Mouse (Mus musculus) limb, embryonic 12.5 days (tissue): ENCODE data around the gene Rbm4. TPM values are rescaled to one million over a fixed set of nuclear protein-coding genes. Genes with fewer than 3 reads are reported as not detected.
A peak's percentile ranks its signal among the peaks of the same experiment; 100 is the strongest.

Experiments used
- ATAC-seq: fragments of 200-750 bp; cut with Nextera tagmentation; 2 replicates; pipeline ENCODE4 v1.8.0; 2017; ENCODE audit warnings: low read depth, moderate TSS enrichment; ENCODE audit not compliant: insufficient number of reproducible peaks, insufficient read depth, low FRiP score, low TSS enrichment
- H3K27ac ChIP-seq: fragments of 300-500 bp; sonication (generic); 2 replicates; pipeline ENCODE4 v1.5.1; 2016; ENCODE audit warnings: mild to moderate bottlenecking, moderate library complexity
- H3K27me3 ChIP-seq: fragments of 300-500 bp; sonication (generic); 2 replicates; pipeline ENCODE4 v1.6.1; 2016; ENCODE audit warnings: mild to moderate bottlenecking, moderate library complexity
- H3K36me3 ChIP-seq: fragments of 300-500 bp; sonication (generic); 2 replicates; pipeline ENCODE4 v1.6.1; 2016; ENCODE audit warnings: mild to moderate bottlenecking, moderate library complexity
- H3K4me1 ChIP-seq: fragments of 300-500 bp; sonication (generic); replicated peaks from 2 replicates; pipeline ENCODE4 v1.6.1; 2016
- H3K4me2 ChIP-seq: fragments of 300-500 bp; sonication (generic); 2 replicates; pipeline ENCODE4 v1.6.1; 2016; ENCODE audit warnings: mild to moderate bottlenecking, moderate library complexity
- H3K4me3 ChIP-seq: fragments of 300-500 bp; sonication (generic); replicated peaks from 2 replicates; pipeline ENCODE4 v1.5.1; 2016; ENCODE audit warnings: mild to moderate bottlenecking
- H3K9ac ChIP-seq: fragments of 300-500 bp; sonication (generic); replicated peaks from 2 replicates; pipeline ENCODE4 v1.6.1; 2016; ENCODE audit warnings: mild to moderate bottlenecking, moderate library complexity
- H3K9me3 ChIP-seq: fragments of 300-500 bp; sonication (generic); 2 replicates; pipeline ENCODE4 v1.6.1; 2016; ENCODE audit warnings: mild to moderate bottlenecking, moderate library complexity
- WGBS: fragments of 180-500 bp; shearing (Covaris S2); methylation state at CpG from one replicate; pipeline ENCODE4 v1.1.7; 2016; 5-methylcytosine and 5-hydroxymethylcytosine counted together
- polyA plus RNA-seq: library from polyadenylated mRNA; unstranded; fragments of >200 nt; fragmentation: Nextera tagmentation; extraction: Ambion mirVana; gene quantifications from 2 replicates; pipeline ENCODE4 v1.2.1, GENCODE M21; 2016

Rbm4 gene
- polyA plus RNA-seq, 1 experiment from 2014 or later = 80.1 TPM

DNA sequence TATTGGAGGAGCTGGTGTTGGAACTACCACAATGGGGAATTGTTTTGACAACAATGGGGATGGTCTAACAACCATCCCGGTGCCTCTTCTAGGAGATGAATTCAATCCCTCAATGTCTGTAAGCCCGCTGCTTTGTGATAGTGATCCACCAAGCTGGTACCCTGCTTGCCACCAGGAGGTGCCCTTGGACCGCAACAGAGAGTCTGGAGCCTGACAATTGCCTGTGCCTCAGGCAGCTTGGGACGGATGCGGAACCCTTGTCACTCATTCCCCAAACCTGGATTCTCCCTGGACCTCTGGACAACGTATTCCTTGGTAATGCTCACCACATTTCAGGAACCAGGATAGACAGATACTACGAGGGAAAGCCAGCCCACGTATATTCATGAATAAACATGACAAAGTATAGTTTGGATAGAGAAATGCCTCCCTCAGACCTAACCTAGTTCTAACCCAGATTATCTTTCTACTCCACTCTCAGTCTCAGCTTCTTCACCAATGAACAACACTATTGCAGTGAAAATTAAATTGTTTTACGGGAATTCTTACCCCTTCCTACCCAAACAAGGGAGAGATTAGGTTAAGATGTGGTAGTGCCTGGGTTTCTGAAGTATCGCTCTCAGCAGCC, 38.0 kb downstream of the Rbm4 start:
- H3K4me1 ChIP-seq = peaks cover 17% of the 10 kb centered on the region
- peak overlapping the region; percentile 68 for H3K4me3 ChIP-seq
- under 1% methylated on average over 10 of the region's 10 CpGs for WGBS
- H3K9ac ChIP-seq = peak overlapping the region; percentile 57
- no peak for ATAC-seq
- H3K27ac ChIP-seq = peak overlapping the region; percentile 95
- peak overlapping the region; percentile 77 for H3K4me2 ChIP-seq
- no peaks in the 10 kb centered on the region for H3K27me3 ChIP-seq
- no peaks in the 10 kb centered on the region for H3K9me3 ChIP-seq
- peaks cover 19% of the 10 kb centered on the region for H3K36me3 ChIP-seq

DNA sequence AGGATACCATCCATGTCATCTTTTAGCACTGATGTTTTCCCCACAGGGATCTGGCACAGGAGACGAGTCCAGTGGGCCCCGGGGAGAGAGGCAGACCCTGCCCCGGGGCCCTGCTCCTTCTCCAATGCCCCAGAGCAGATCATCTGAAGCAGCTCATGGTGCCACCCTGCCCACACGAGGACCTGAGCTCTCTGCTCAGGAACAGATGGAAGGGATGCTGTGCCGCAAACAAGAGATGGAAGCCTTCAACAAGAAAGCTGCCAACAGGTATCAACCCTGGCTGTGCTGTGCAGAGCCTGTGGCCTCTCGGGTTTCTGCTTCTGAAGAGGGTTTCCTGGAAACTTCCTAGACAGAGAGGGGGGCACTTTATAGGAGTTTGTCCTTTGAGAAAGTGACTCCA, 43.7 kb downstream of the Rbm4 start:
- Histone ChIP-seq H3K4me3 (no peak overlapping the region), H3K4me1 (no peaks in the 10 kb centered on the region), H3K27ac (no peak overlapping the region), H3K9me3 (no peaks in the 10 kb centered on the region), H3K4me2 (no peak overlapping the region), H3K36me3 (peaks cover 3% of the 10 kb centered on the region; the same call in 1 of the 2 replicates), H3K9ac (peak overlapping the region; percentile 13; the same call in 1 of the 2 replicates), H3K27me3 (no peaks in the 10 kb centered on the region)
- 86% methylated on average over 6 of the region's 6 CpGs for WGBS
- no peak for ATAC-seq

DNA sequence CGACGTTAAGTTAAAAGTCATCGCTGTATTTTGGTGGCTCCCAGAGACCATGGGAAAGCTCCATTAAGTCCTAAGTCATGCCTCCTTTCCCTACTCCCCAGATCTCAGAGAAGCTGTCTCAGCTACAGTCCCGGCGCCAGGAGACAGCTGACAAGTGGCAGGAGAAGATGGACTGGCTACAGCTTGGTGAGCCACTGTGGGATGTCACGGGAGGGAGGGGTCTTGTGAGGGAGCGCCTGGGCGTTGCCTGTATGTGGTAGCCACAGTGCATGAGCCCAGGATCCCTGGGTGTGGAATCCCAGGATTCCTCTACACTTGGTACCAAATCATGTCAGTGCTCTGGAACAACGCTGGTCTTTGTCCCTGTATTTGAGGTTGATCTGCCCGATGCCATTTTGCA, 45.2 kb downstream of the Rbm4 start:
- no peaks in the 10 kb centered on the region for H3K4me1 ChIP-seq
- H3K9ac ChIP-seq = no peak overlapping the region
- WGBS = 79% methylated on average over 10 of the region's 10 CpGs
- H3K4me3 ChIP-seq = no peak overlapping the region
- H3K36me3 ChIP-seq = peaks cover 3% of the 10 kb centered on the region; the same call in 1 of the 2 replicates
- no peak overlapping the region for H3K4me2 ChIP-seq
- H3K27me3 ChIP-seq = no peaks in the 10 kb centered on the region
- no peaks in the 10 kb centered on the region for H3K9me3 ChIP-seq
- no peak overlapping the region for H3K27ac ChIP-seq
- no peak for ATAC-seq

DNA sequence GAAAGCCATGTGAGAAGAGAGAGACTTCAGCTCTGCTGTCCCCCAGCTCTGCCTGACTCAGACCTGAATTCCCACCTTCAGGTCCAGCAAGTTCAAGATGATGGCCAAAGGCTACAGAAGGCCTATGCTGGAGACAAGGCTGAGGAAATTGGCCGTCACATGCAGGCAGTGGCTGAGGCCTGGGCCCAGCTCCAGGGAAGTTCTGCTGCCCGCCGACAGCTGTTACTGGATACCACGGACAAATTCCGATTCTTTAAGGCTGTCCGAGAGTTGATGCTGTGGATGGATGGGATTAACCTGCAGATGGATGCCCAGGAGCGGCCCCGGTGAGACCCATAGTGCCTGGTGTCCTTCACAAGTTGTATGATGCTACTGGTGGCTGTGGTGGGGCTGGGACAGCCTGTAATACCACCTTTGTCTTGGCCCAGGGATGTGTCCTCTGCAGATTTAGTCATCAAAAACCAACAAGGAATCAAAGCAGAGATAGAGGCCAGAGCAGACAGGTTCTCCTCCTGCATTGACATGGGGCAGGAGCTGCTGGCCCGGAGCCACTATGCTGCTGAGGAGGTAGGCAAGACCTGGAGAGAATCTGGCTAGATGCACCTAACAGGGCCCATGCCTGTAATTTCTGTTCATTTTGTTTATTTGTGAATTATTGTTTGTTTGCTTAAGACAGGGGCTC, 45.9 kb downstream of the Rbm4 start:
- no peak for ATAC-seq
- Histone ChIP-seq H3K9me3 (no peaks in the 10 kb centered on the region), H3K4me1 (0 out of 2 replicates have a peak, but pooled peaks cover 3% of the 10 kb centered on the region), H3K4me3 (no peak overlapping the region), H3K9ac (no peak overlapping the region), H3K36me3 (peaks cover 3% of the 10 kb centered on the region; the same call in 1 of the 2 replicates), H3K27ac (no peak overlapping the region), H3K4me2 (no peak overlapping the region), H3K27me3 (no peaks in the 10 kb centered on the region)
- WGBS = 90% methylated on average over 9 of the region's 9 CpGs

DNA sequence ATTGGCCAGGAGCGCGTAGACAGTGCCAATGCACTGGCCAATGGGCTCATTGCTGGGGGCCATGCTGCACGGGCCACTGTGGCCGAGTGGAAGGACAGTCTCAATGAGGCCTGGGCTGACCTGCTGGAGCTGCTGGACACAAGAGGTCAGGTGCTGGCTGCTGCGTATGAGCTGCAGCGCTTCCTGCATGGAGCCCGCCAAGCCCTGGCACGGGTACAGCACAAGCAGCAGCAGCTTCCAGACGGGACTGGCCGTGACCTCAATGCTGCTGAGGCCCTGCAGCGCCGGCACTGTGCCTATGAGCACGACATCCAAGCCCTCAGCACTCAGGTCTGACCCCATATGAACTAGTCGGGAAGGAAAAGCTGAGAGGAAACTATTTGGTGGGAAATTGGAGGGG, 47.1 kb downstream of the Rbm4 start:
- Histone ChIP-seq H3K9ac (no peak overlapping the region), H3K4me1 (0 out of 2 replicates have a peak, but pooled peaks cover 4% of the 10 kb centered on the region), H3K4me3 (no peak overlapping the region), H3K27me3 (no peaks in the 10 kb centered on the region), H3K27ac (no peak overlapping the region), H3K4me2 (no peak overlapping the region), H3K9me3 (no peaks in the 10 kb centered on the region), H3K36me3 (peaks cover 3% of the 10 kb centered on the region; the same call in 1 of the 2 replicates)
- no peak for ATAC-seq
- 86% methylated on average over 14 of the region's 14 CpGs for WGBS

DNA sequence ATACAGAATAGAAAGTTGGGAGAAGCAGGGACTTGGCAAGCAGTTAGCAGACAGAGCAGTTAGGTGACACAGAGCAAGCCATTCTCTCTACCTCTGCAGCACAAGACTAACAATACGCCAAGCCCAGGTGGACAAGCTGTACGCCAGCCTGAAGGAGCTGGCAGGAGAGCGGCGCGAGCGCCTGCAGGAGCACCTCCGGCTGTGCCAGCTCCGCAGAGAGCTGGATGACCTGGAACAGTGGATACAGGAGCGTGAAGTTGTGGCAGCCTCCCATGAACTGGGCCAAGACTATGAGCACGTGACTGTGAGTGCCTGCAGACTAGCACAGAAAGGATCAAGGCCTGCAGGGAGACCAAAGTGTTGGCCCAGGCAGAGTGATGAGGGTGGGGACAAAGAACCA, 48.0 kb downstream of the Rbm4 start:
- Histone ChIP-seq H3K9ac (no peak overlapping the region), H3K27me3 (no peaks in the 10 kb centered on the region), H3K36me3 (peaks cover 3% of the 10 kb centered on the region; the same call in 1 of the 2 replicates), H3K4me2 (no peak overlapping the region), H3K27ac (no peak overlapping the region), H3K4me3 (no peak overlapping the region), H3K4me1 (0 out of 2 replicates have a peak, but pooled peaks cover 4% of the 10 kb centered on the region), H3K9me3 (no peaks in the 10 kb centered on the region)
- 94% methylated on average over 10 of the region's 10 CpGs for WGBS
- ATAC-seq = no peak

DNA sequence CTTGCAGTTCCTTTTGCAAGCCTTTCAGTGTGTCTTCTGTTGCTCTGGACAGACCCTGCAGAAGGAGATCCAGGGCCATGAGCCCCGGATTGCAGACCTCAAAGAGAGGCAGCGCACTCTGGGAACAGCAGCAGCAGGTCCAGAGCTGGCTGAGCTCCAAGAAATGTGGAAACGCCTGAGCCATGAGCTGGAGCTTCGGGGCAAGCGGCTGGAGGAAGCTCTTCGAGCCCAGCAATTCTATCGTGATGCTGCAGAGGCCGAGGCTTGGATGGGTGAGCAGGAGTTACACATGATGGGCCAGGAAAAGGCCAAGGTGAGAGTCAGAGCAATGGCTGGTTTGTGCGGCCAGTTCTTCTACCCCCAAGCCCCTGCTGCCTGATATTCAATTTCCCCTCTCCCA, 48.6 kb downstream of the Rbm4 start:
- no peak overlapping the region for H3K27ac ChIP-seq
- 0 out of 2 replicates have a peak, but pooled peaks cover 4% of the 10 kb centered on the region for H3K4me1 ChIP-seq
- H3K4me2 ChIP-seq = no peak overlapping the region
- WGBS = 79% methylated on average over 9 of the region's 9 CpGs
- ATAC-seq = no peak
- no peak overlapping the region for H3K4me3 ChIP-seq
- 0 out of 2 replicates have a peak overlapping the region, but pooled peaks have one; percentile 12 for H3K9ac ChIP-seq
- H3K9me3 ChIP-seq = no peaks in the 10 kb centered on the region
- H3K36me3 ChIP-seq = no peaks in the 10 kb centered on the region
- no peaks in the 10 kb centered on the region for H3K27me3 ChIP-seq

DNA sequence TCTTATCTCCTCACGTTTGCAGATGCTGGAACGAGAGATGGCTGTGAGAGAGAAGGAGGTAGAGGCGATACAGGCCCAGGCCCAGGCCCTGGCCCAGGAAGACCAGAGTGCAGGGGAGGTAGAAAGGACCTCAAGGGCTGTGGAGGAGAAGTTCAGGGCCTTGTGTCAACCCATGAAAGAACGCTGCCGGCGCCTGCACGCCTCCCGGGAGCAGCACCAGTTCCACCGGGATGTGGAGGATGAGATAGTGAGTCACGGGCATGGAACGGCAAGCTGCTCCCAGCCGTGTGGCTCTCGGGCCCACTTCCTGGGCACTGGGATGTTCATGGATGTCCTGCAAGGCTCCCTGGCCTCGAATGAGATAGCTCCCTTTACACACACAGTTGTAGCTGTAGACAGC, 49.7 kb downstream of the Rbm4 start:
- no peak for ATAC-seq
- Histone ChIP-seq H3K36me3 (0 out of 2 replicates have a peak, but pooled peaks cover 4% of the 10 kb centered on the region), H3K9me3 (no peaks in the 10 kb centered on the region), H3K9ac (no peak overlapping the region), H3K27ac (no peak overlapping the region), H3K4me1 (0 out of 2 replicates have a peak, but pooled peaks cover 4% of the 10 kb centered on the region), H3K27me3 (no peaks in the 10 kb centered on the region), H3K4me2 (no peak overlapping the region), H3K4me3 (no peak overlapping the region)
- WGBS = 83% methylated on average over 14 of the region's 14 CpGs

DNA sequence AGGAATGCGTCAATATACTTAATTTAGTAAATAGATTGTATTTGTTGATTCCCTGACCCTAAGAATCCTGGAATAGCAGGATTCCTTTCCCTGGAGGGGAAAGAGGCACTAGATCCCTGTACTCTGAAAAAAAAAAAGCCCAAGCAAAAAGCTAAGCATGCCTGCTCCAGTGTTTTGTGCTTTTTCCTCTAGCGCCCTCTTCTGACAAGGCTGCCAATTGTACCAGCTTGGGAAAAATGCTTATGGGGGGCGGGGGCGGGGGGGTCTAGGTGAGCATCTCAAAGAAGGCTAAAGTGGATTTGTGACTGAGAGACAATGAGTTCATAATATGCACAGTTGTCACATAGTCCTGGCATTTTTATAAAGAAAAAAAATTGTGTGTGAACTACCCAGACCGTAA, 50.2 kb downstream of the Rbm4 start:
- Histone ChIP-seq H3K4me3 (no peak overlapping the region), H3K9me3 (no peaks in the 10 kb centered on the region), H3K4me2 (no peak overlapping the region), H3K4me1 (0 out of 2 replicates have a peak, but pooled peaks cover 4% of the 10 kb centered on the region), H3K9ac (no peak overlapping the region), H3K27me3 (no peaks in the 10 kb centered on the region), H3K27ac (no peak overlapping the region), H3K36me3 (0 out of 2 replicates have a peak, but pooled peaks cover 4% of the 10 kb centered on the region)
- no peak for ATAC-seq
- WGBS = 40% methylated on average over 5 of the region's 5 CpGs

DNA sequence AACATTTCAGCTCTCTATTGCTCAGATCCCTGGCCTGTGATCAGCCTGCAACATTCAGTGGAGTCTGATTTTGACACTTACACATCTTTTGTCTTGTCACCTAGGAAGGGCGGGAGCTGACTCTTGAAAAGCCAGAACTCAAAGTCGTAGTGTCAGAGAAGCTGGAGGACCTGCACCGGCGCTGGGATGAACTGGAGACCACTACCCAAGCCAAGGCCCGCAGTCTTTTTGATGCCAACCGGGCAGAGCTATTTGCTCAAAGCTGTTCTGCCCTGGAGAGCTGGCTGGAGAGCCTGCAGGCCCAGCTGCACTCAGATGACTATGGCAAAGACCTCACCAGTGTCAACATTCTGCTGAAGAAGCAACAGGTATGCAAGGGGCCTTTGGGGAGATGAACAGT, 51.5 kb downstream of the Rbm4 start:
- WGBS = 91% methylated on average over 6 of the region's 6 CpGs
- Histone ChIP-seq H3K4me3 (no peak overlapping the region), H3K4me1 (0 out of 2 replicates have a peak, but pooled peaks cover 4% of the 10 kb centered on the region), H3K9ac (no peak overlapping the region), H3K36me3 (peaks cover 14% of the 10 kb centered on the region; the same call in 1 of the 2 replicates), H3K9me3 (no peaks in the 10 kb centered on the region), H3K27me3 (no peaks in the 10 kb centered on the region), H3K27ac (no peak overlapping the region), H3K4me2 (no peak overlapping the region)
- ATAC-seq = no peak

DNA sequence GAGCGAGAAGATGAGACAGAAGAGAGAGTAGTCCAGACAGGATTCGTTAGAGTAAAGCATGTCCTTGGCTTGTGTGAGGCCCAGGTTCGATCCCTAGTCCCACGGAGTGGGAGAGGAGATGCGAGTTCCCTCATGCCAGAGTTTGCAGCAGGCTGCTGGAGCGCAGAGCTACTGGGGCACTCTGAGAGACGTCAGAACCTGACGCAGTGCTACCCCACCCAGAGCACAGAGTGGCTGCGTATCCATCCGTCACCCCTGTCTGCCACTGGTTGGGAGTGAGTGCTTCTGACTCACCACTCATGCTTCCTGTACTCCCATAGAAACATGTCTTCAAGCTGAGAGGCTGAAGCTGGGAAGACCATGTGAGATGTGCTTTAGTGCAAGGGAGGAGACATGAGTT, 52.2 kb downstream of the Rbm4 start:
- no peak overlapping the region for H3K27ac ChIP-seq
- WGBS = 79% methylated on average over 10 of the region's 10 CpGs
- H3K9ac ChIP-seq = no peak overlapping the region
- H3K9me3 ChIP-seq = no peaks in the 10 kb centered on the region
- no peak for ATAC-seq
- H3K4me1 ChIP-seq = 0 out of 2 replicates have a peak, but pooled peaks cover 4% of the 10 kb centered on the region
- no peak overlapping the region for H3K4me3 ChIP-seq
- peaks cover 14% of the 10 kb centered on the region; the same call in 1 of the 2 replicates for H3K36me3 ChIP-seq
- H3K4me2 ChIP-seq = no peak overlapping the region
- H3K27me3 ChIP-seq = no peaks in the 10 kb centered on the region
